Mouse (Mus musculus) B cell, adult 2 months (primary cell): Measurements from ENCODE around the gene Ifitm6.
"Not testable (repeated sequence)": the region's sequence is repeated elsewhere in the genome, so short reads cannot be mapped to it uniquely, and the experiment has no call there.

Experiments used
- DNase-seq, 2 experiments: peaks; one replicate each; pipeline ENCODE4 v3.0.0; 2022

Ifitm6 gene

GRCm38 (mm10) chr7:141040867-141041606, 23.3 kb upstream of the Ifitm6 start:
- no peak for DNase-seq

GRCm38 (mm10) chr7:141039386-141040107, 21.8 kb upstream of the Ifitm6 start:
- DNase-seq = no peak

- no peak for DNase-seq
Measured at GRCm38 (mm10) chr7:141038090-141039032, 20.6 kb upstream of the Ifitm6 start.

GRCm38 (mm10) chr7:141036624-141037023, 18.9 kb upstream of the Ifitm6 start:
- DNase-seq = not testable (repeated sequence)

- no peak for DNase-seq
Measured at GRCm38 (mm10) chr7:141032458-141033167, 14.9 kb upstream of the Ifitm6 start.

GRCm38 (mm10) chr7:141030390-141030789, 12.7 kb upstream of the Ifitm6 start:
- no peak for DNase-seq

- no peak for DNase-seq
Measured at GRCm38 (mm10) chr7:141028831-141029230, 11.1 kb upstream of the Ifitm6 start, which contains the start of gene Gm17387. Gene Gm17387, plus strand, starts transcription at chr7:141029131.

- DNase-seq = no peak
Measured at GRCm38 (mm10) chr7:141026740-141027098, 9.0 kb upstream of the Ifitm6 start.

GRCm38 (mm10) chr7:141026097-141026739, 8.5 kb upstream of the Ifitm6 start:
- no peak for DNase-seq

GRCm38 (mm10) chr7:141024865-141025838, 7.4 kb upstream of the Ifitm6 start:
- DNase-seq = no peak

GRCm38 (mm10) chr7:141021489-141022449, 4.0 kb upstream of the Ifitm6 start:
- no peak for DNase-seq

GRCm38 (mm10) chr7:141019028-141019427, 1.3 kb upstream of the Ifitm6 start:
- DNase-seq = no peak

- no peak for DNase-seq
Measured at GRCm38 (mm10) chr7:141016707-141017697, 722 bp downstream of the Ifitm6 start.

GRCm38 (mm10) chr7:141011238-141011770, 6.4 kb downstream of the Ifitm6 start:
- DNase-seq = no peak

GRCm38 (mm10) chr7:141010593-141010992, 7.1 kb downstream of the Ifitm6 start, which contains the start of gene Ifitm3:
Gene Ifitm3, minus strand, starts transcription at chr7:141010770.
- DNase-seq = peak; percentile 5 to 7

- no peak for DNase-seq
Measured at GRCm38 (mm10) chr7:141009665-141010064, 8.1 kb downstream of the Ifitm6 start.

- DNase-seq = peak; percentile 80 to 82
Measured at GRCm38 (mm10) chr7:141008938-141009660, 8.6 kb downstream of the Ifitm6 start.
